Mouse (Mus musculus): ENCODE measurements at regions not wholly inside any gene's neighbourhood (a gene's known extent, or its start where the extent isn't known, plus 50 kb on each side); places are given as distances from the start of the nearest gene placed in this dataset.

GRCm38 (mm10) chr9:115551080-115551479 is 240.9 kb upstream of the Stt3b start:
- no peak overlapping the region for H3K9ac ChIP-seq (replicated peaks; ENCODE audit: low read length)
- H3K27ac ChIP-seq (ENCODE audit: low read length): no peak overlapping the region
- no peak overlapping the region for H3K4me3 ChIP-seq (ENCODE audit: low read length)
- no peak for ATAC-seq (ENCODE audit: low FRiP score, low TSS enrichment)
- no peaks in the 10 kb centered on the region for H3K9me3 ChIP-seq (ENCODE audit: low read length)
- WGBS: 86% methylated on average over 11 of the region's 11 CpGs
- no peaks in the 10 kb centered on the region for H3K36me3 ChIP-seq (ENCODE audit: insufficient read depth, low read length)
- peaks cover 18% of the 10 kb centered on the region for H3K4me1 ChIP-seq (ENCODE audit: insufficient read depth, low read length)
- no peak overlapping the region for H3K4me2 ChIP-seq (replicated peaks; ENCODE audit: low read depth, low read length)
- no peaks in the 10 kb centered on the region for H3K27me3 ChIP-seq (ENCODE audit: insufficient read depth, low read length)

- Histone ChIP-seq H3K27ac (ENCODE audit: low read length) (no peak overlapping the region), H3K4me3 (ENCODE audit: low read length) (no peak overlapping the region), H3K9ac (replicated peaks; ENCODE audit: low read length) (no peak overlapping the region), H3K27me3 (ENCODE audit: insufficient read depth, low read length) (no peaks in the 10 kb centered on the region), H3K9me3 (ENCODE audit: low read length) (no peaks in the 10 kb centered on the region), H3K36me3 (ENCODE audit: insufficient read depth, low read length) (no peaks in the 10 kb centered on the region), H3K4me1 (ENCODE audit: insufficient read depth, low read length) (peaks cover 18% of the 10 kb centered on the region), H3K4me2 (replicated peaks; ENCODE audit: low read depth, low read length) (no peak overlapping the region)
- 80% methylated on average over 4 of the region's 4 CpGs for WGBS
- ATAC-seq (ENCODE audit: low FRiP score, low TSS enrichment): no peak
These were observed 241.3 kb upstream of the Stt3b start for GRCm38 (mm10) chr9:115551501-115551900.

GRCm38 (mm10) chr9:115558131-115558530 is 247.9 kb upstream of the Stt3b start:
- WGBS: 90% methylated on average over 7 of the region's 7 CpGs
- Histone ChIP-seq H3K4me2 (replicated peaks; ENCODE audit: low read depth, low read length) (no peak overlapping the region), H3K4me3 (ENCODE audit: low read length) (no peak overlapping the region), H3K4me1 (ENCODE audit: insufficient read depth, low read length) (no peaks in the 10 kb centered on the region), H3K27ac (ENCODE audit: low read length) (no peak overlapping the region), H3K9me3 (ENCODE audit: low read length) (no peaks in the 10 kb centered on the region), H3K9ac (replicated peaks; ENCODE audit: low read length) (no peak overlapping the region), H3K27me3 (ENCODE audit: insufficient read depth, low read length) (no peaks in the 10 kb centered on the region), H3K36me3 (ENCODE audit: insufficient read depth, low read length) (no peaks in the 10 kb centered on the region)
- ATAC-seq (ENCODE audit: low FRiP score, low TSS enrichment): no peak

GRCm38 (mm10) chr9:115559521-115559920 is 249.3 kb upstream of the Stt3b start:
- Histone ChIP-seq H3K9me3 (ENCODE audit: low read length) (no peaks in the 10 kb centered on the region), H3K9ac (replicated peaks; ENCODE audit: low read length) (no peak overlapping the region), H3K27ac (ENCODE audit: low read length) (no peak overlapping the region), H3K4me2 (replicated peaks; ENCODE audit: low read depth, low read length) (no peak overlapping the region), H3K4me3 (ENCODE audit: low read length) (no peak overlapping the region), H3K27me3 (ENCODE audit: insufficient read depth, low read length) (no peaks in the 10 kb centered on the region), H3K4me1 (ENCODE audit: insufficient read depth, low read length) (no peaks in the 10 kb centered on the region), H3K36me3 (ENCODE audit: insufficient read depth, low read length) (no peaks in the 10 kb centered on the region)
- 93% methylated on average over 5 of the region's 5 CpGs for WGBS
- no peak for ATAC-seq (ENCODE audit: low FRiP score, low TSS enrichment)

- Histone ChIP-seq H3K4me2 (replicated peaks; ENCODE audit: low read depth, low read length) (no peak overlapping the region), H3K36me3 (ENCODE audit: insufficient read depth, low read length) (no peaks in the 10 kb centered on the region), H3K4me1 (ENCODE audit: insufficient read depth, low read length) (no peaks in the 10 kb centered on the region), H3K27ac (ENCODE audit: low read length) (no peak overlapping the region), H3K9me3 (ENCODE audit: low read length) (no peaks in the 10 kb centered on the region), H3K4me3 (ENCODE audit: low read length) (no peak overlapping the region), H3K27me3 (ENCODE audit: insufficient read depth, low read length) (no peaks in the 10 kb centered on the region), H3K9ac (replicated peaks; ENCODE audit: low read length) (no peak overlapping the region)
- ATAC-seq (ENCODE audit: low FRiP score, low TSS enrichment): no peak
- WGBS: 81% methylated on average over 6 of the region's 6 CpGs
These were observed 251.0 kb upstream of the Stt3b start for GRCm38 (mm10) chr9:115561207-115561606.

- H3K4me1 ChIP-seq (ENCODE audit: insufficient read depth, low read length): no peaks in the 10 kb centered on the region
These were observed 252.6 kb upstream of the Stt3b start for GRCm38 (mm10) chr9:115562783-115563182.

GRCm38 (mm10) chr9:115564366-115564765 is 254.1 kb upstream of the Stt3b start:
- Histone ChIP-seq H3K9me3 (ENCODE audit: low read length) (0 out of 2 replicates have a peak, but pooled peaks cover 3% of the 10 kb centered on the region), H3K27ac (ENCODE audit: low read length) (no peak overlapping the region), H3K36me3 (ENCODE audit: insufficient read depth, low read length) (no peaks in the 10 kb centered on the region), H3K4me2 (replicated peaks; ENCODE audit: low read depth, low read length) (no peak overlapping the region), H3K4me3 (ENCODE audit: low read length) (no peak overlapping the region), H3K9ac (replicated peaks; ENCODE audit: low read length) (no peak overlapping the region), H3K4me1 (ENCODE audit: insufficient read depth, low read length) (no peaks in the 10 kb centered on the region), H3K27me3 (ENCODE audit: insufficient read depth, low read length) (no peaks in the 10 kb centered on the region)
- no peak for ATAC-seq (ENCODE audit: low FRiP score, low TSS enrichment)
- WGBS: 69% methylated on average over 1 of the region's 1 CpGs

More at GRCm38 (mm10) chr9:115562783-115563182, 252.6 kb upstream of the Stt3b start:
- Histone ChIP-seq H3K36me3 (ENCODE audit: insufficient read depth, low read length) (no peaks in the 10 kb centered on the region), H3K9ac (replicated peaks; ENCODE audit: low read length) (no peak overlapping the region), H3K27ac (ENCODE audit: low read length) (no peak overlapping the region), H3K27me3 (ENCODE audit: insufficient read depth, low read length) (no peaks in the 10 kb centered on the region), H3K9me3 (ENCODE audit: low read length) (no peaks in the 10 kb centered on the region), H3K4me3 (ENCODE audit: low read length) (no peak overlapping the region), H3K4me2 (replicated peaks; ENCODE audit: low read depth, low read length) (no peak overlapping the region)
- 48% methylated on average over 4 of the region's 4 CpGs for whole genome bisulfite sequencing
- no peak for ATAC-seq (ENCODE audit: low FRiP score, low TSS enrichment)

GRCm38 (mm10) chr9:115568693-115569334 is 258.6 kb upstream of the Stt3b start:
- 0 out of 2 replicates have a peak, but pooled peaks cover 6% of the 10 kb centered on the region for H3K9me3 ChIP-seq (ENCODE audit: low read length)
- H3K4me2 ChIP-seq (replicated peaks; ENCODE audit: low read depth, low read length): no peak overlapping the region
- H3K9ac ChIP-seq (replicated peaks; ENCODE audit: low read length): no peak overlapping the region
- no peak for ATAC-seq (ENCODE audit: low FRiP score, low TSS enrichment)
- H3K27me3 ChIP-seq (ENCODE audit: insufficient read depth, low read length): no peaks in the 10 kb centered on the region
- no peaks in the 10 kb centered on the region for H3K4me1 ChIP-seq (ENCODE audit: insufficient read depth, low read length)
- H3K27ac ChIP-seq (ENCODE audit: low read length): no peak overlapping the region
- H3K36me3 ChIP-seq (ENCODE audit: insufficient read depth, low read length): no peaks in the 10 kb centered on the region
- 55% methylated on average over 7 of the region's 7 CpGs for WGBS
- no peak overlapping the region for H3K4me3 ChIP-seq (ENCODE audit: low read length)

GRCm38 (mm10) chr9:115570998-115571397 is 260.8 kb upstream of the Stt3b start:
- H3K4me1 ChIP-seq (ENCODE audit: insufficient read depth, low read length): no peaks in the 10 kb centered on the region
- no peak overlapping the region for H3K4me3 ChIP-seq (ENCODE audit: low read length)
- H3K36me3 ChIP-seq (ENCODE audit: insufficient read depth, low read length): no peaks in the 10 kb centered on the region
- no peak overlapping the region for H3K4me2 ChIP-seq (replicated peaks; ENCODE audit: low read depth, low read length)
- WGBS: 91% methylated on average over 4 of the region's 4 CpGs
- no peaks in the 10 kb centered on the region for H3K27me3 ChIP-seq (ENCODE audit: insufficient read depth, low read length)
- no peak overlapping the region for H3K27ac ChIP-seq (ENCODE audit: low read length)
- ATAC-seq (ENCODE audit: low FRiP score, low TSS enrichment): no peak
- H3K9me3 ChIP-seq (ENCODE audit: low read length): 0 out of 2 replicates have a peak, but pooled peaks cover 6% of the 10 kb centered on the region
- H3K9ac ChIP-seq (replicated peaks; ENCODE audit: low read length): no peak overlapping the region

- WGBS: 46% methylated on average over 3 of the region's 3 CpGs
- H3K9ac ChIP-seq (replicated peaks; ENCODE audit: low read length): no peak overlapping the region
- H3K4me3 ChIP-seq (ENCODE audit: low read length): no peak overlapping the region
- H3K4me1 ChIP-seq (ENCODE audit: insufficient read depth, low read length): no peaks in the 10 kb centered on the region
- H3K27ac ChIP-seq (ENCODE audit: low read length): no peak overlapping the region
- no peak overlapping the region for H3K4me2 ChIP-seq (replicated peaks; ENCODE audit: low read depth, low read length)
- no peaks in the 10 kb centered on the region for H3K36me3 ChIP-seq (ENCODE audit: insufficient read depth, low read length)
- peaks cover 9% of the 10 kb centered on the region for H3K9me3 ChIP-seq (ENCODE audit: low read length)
- H3K27me3 ChIP-seq (ENCODE audit: insufficient read depth, low read length): no peaks in the 10 kb centered on the region
- ATAC-seq (ENCODE audit: low FRiP score, low TSS enrichment): no peak
These were observed 270.9 kb upstream of the Stt3b start for GRCm38 (mm10) chr9:115581116-115581515.

Data from kidney, embryonic 16.5 days (tissue).